Mouse (Mus musculus): ENCODE measurements at regions not wholly inside any gene's neighbourhood (a gene's known extent, or its start where the extent isn't known, plus 50 kb on each side); places are given as distances from the start of the nearest gene placed in this dataset.
A peak's percentile ranks its signal among the peaks of the same experiment; 100 is the strongest.
"Not testable (repeated sequence)": the region's sequence is repeated elsewhere in the genome, so short reads cannot be mapped to it uniquely, and the experiment has no call there.

- H3K36me3 ChIP-seq (ENCODE audit: control insufficient read depth, insufficient read depth, low read length) = no peaks in the 10 kb centered on the region
- 77% methylated on average over 7 of the region's 7 CpGs for WGBS
- H3K27me3 ChIP-seq (ENCODE audit: control insufficient read depth, insufficient read depth, low read length) = no peaks in the 10 kb centered on the region
- H3K27ac ChIP-seq (replicated peaks in 1 of 2; ENCODE audit: control insufficient read depth in 1 of 2, insufficient read depth in 1 of 2, low read depth in 2 of 2, low read length in 2 of 2) = no peak overlapping the region
- no peak for ATAC-seq (ENCODE audit: insufficient number of reproducible peaks, insufficient read depth, low FRiP score, low read depth)
- H3K4me3 ChIP-seq (ENCODE audit: control insufficient read depth in 1 of 2, insufficient read depth in 1 of 2, low read depth in 1 of 2, low read length in 2 of 2) = no peak overlapping the region
- H3K4me1 ChIP-seq (ENCODE audit: control insufficient read depth in 2 of 2, insufficient read depth in 2 of 2, low read length in 2 of 2) = no peaks in the 10 kb centered on the region
- H3K9ac ChIP-seq (ENCODE audit: low read length) = no peak overlapping the region
- H3K9me3 ChIP-seq (ENCODE audit: control insufficient read depth, low read length) = no peaks in the 10 kb centered on the region
- no peak overlapping the region for H3K4me2 ChIP-seq (ENCODE audit: low read length)
Measured at GRCm38 (mm10) chr1:161728546-161729206, 59.6 kb downstream of the Fasl start.

GRCm38 (mm10) chr1:161727357-161727756 is 60.9 kb downstream of the Fasl start:
- not testable (repeated sequence) for H3K4me3 ChIP-seq (ENCODE audit: control insufficient read depth in 1 of 2, insufficient read depth in 1 of 2, low read depth in 1 of 2, low read length in 2 of 2); H3K4me2 ChIP-seq (ENCODE audit: low read length); ATAC-seq (ENCODE audit: insufficient number of reproducible peaks, insufficient read depth, low FRiP score, low read depth); H3K27me3 ChIP-seq (ENCODE audit: control insufficient read depth, insufficient read depth, low read length); H3K9ac ChIP-seq (ENCODE audit: low read length); H3K27ac ChIP-seq (replicated peaks in 1 of 2; ENCODE audit: control insufficient read depth in 1 of 2, insufficient read depth in 1 of 2, low read depth in 2 of 2, low read length in 2 of 2); H3K4me1 ChIP-seq (ENCODE audit: control insufficient read depth in 2 of 2, insufficient read depth in 2 of 2, low read length in 2 of 2); H3K36me3 ChIP-seq (ENCODE audit: control insufficient read depth, insufficient read depth, low read length); H3K9me3 ChIP-seq (ENCODE audit: control insufficient read depth, low read length)
- 85% methylated on average over 10 of the region's 27 CpGs for WGBS

DNA sequence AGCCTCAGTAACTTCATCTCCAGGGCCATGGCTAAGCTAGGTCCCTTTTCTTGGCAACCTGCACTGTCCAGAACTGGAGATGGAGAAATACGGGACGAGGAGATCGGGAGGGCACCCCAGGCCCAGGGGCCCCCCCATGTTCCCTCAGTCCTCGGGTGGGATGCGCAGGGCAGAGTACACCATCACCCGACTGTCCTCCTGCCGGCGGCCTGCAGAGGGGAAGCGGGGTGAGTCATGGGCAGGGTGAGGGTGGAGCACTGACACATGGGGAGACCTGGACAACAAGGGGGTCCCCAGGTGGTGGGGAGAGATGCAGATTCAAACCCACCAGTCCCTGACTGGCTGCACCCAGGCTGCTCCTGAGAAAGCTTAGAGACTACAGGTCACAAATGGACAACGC is 62.2 kb downstream of the Fasl start:
- not testable (repeated sequence) for H3K36me3 ChIP-seq (ENCODE audit: control insufficient read depth, insufficient read depth, low read length); H3K4me1 ChIP-seq (ENCODE audit: control insufficient read depth in 2 of 2, insufficient read depth in 2 of 2, low read length in 2 of 2); ATAC-seq (ENCODE audit: insufficient number of reproducible peaks, insufficient read depth, low FRiP score, low read depth); H3K9ac ChIP-seq (ENCODE audit: low read length); H3K9me3 ChIP-seq (ENCODE audit: control insufficient read depth, low read length); H3K27me3 ChIP-seq (ENCODE audit: control insufficient read depth, insufficient read depth, low read length); H3K27ac ChIP-seq (replicated peaks in 1 of 2; ENCODE audit: control insufficient read depth in 1 of 2, insufficient read depth in 1 of 2, low read depth in 2 of 2, low read length in 2 of 2); H3K4me3 ChIP-seq (ENCODE audit: control insufficient read depth in 1 of 2, insufficient read depth in 1 of 2, low read depth in 1 of 2, low read length in 2 of 2); H3K4me2 ChIP-seq (ENCODE audit: low read length)
- WGBS = no CpG with 5 or more reads among the region's 10 CpGs

GRCm38 (mm10) chr1:161719876-161720275 is 68.4 kb downstream of the Fasl start:
- no peak overlapping the region for H3K9ac ChIP-seq (ENCODE audit: low read length)
- no peaks in the 10 kb centered on the region for H3K27me3 ChIP-seq (ENCODE audit: control insufficient read depth, insufficient read depth, low read length)
- WGBS = 60% methylated on average over 3 of the region's 3 CpGs
- no peak overlapping the region for H3K4me3 ChIP-seq (ENCODE audit: control insufficient read depth in 1 of 2, insufficient read depth in 1 of 2, low read depth in 1 of 2, low read length in 2 of 2)
- H3K9me3 ChIP-seq (ENCODE audit: control insufficient read depth, low read length) = no peaks in the 10 kb centered on the region
- H3K4me1 ChIP-seq (ENCODE audit: control insufficient read depth in 2 of 2, insufficient read depth in 2 of 2, low read length in 2 of 2) = peaks cover 3 to 15% of the 10 kb centered on the region in 2 experiments
- H3K4me2 ChIP-seq (ENCODE audit: low read length) = no peak overlapping the region
- H3K36me3 ChIP-seq (ENCODE audit: control insufficient read depth, insufficient read depth, low read length) = no peaks in the 10 kb centered on the region
- no peak for ATAC-seq (ENCODE audit: insufficient number of reproducible peaks, insufficient read depth, low FRiP score, low read depth)
- H3K27ac ChIP-seq (replicated peaks in 1 of 2; ENCODE audit: control insufficient read depth in 1 of 2, insufficient read depth in 1 of 2, low read depth in 2 of 2, low read length in 2 of 2) = no peak overlapping the region

- Histone ChIP-seq H3K4me2 (ENCODE audit: low read length) (no peak overlapping the region), H3K27ac (replicated peaks in 1 of 2; ENCODE audit: control insufficient read depth in 1 of 2, insufficient read depth in 1 of 2, low read depth in 2 of 2, low read length in 2 of 2) (peak overlapping the region in 1 of 2 experiments; percentile 8; a peak in 1 of 4 replicates), H3K4me3 (ENCODE audit: control insufficient read depth in 1 of 2, insufficient read depth in 1 of 2, low read depth in 1 of 2, low read length in 2 of 2) (no peak overlapping the region), H3K9ac (ENCODE audit: low read length) (no peak overlapping the region), H3K4me1 (ENCODE audit: control insufficient read depth in 2 of 2, insufficient read depth in 2 of 2, low read length in 2 of 2) (peaks cover 7 to 21% of the 10 kb centered on the region in 2 experiments), H3K36me3 (ENCODE audit: control insufficient read depth, insufficient read depth, low read length) (no peaks in the 10 kb centered on the region), H3K27me3 (ENCODE audit: control insufficient read depth, insufficient read depth, low read length) (no peaks in the 10 kb centered on the region), H3K9me3 (ENCODE audit: control insufficient read depth, low read length) (no peaks in the 10 kb centered on the region)
- ATAC-seq (ENCODE audit: insufficient number of reproducible peaks, insufficient read depth, low FRiP score, low read depth) = peak; percentile 50; the same call in 1 of the 2 replicates
- WGBS = 16% methylated on average over 5 of the region's 5 CpGs
Measured at GRCm38 (mm10) chr1:161718254-161718653, 70.0 kb downstream of the Fasl start.

DNA sequence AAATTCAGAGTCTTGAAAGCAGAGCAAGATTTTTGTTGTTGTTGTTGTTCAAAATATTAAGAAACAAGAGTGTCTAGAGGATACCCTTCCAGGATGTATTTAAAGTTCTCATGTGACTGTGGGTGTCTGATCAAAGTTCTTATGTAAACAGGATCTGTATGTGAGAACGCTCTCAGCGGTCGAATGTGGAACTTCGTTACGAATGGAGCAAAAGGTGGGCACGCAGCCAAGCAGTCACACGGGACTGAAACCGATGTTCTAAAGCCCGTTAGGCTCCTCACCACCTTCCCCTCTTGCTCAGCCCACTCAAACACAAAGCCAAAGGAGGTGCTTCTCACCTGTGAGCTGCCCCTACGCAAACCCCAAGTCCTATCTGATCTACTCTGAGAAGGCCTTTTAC is 75.4 kb downstream of the Fasl start:
- Histone ChIP-seq H3K4me3 (ENCODE audit: control insufficient read depth in 1 of 2, insufficient read depth in 1 of 2, low read depth in 1 of 2, low read length in 2 of 2) (no peak overlapping the region), H3K27me3 (ENCODE audit: control insufficient read depth, insufficient read depth, low read length) (no peaks in the 10 kb centered on the region), H3K9ac (ENCODE audit: low read length) (no peak overlapping the region), H3K27ac (replicated peaks in 1 of 2; ENCODE audit: control insufficient read depth in 1 of 2, insufficient read depth in 1 of 2, low read depth in 2 of 2, low read length in 2 of 2) (peak overlapping the region in 1 of 2 experiments; percentile 53; a peak in 2 of 4 replicates), H3K4me2 (ENCODE audit: low read length) (peak overlapping the region; percentile 57), H3K36me3 (ENCODE audit: control insufficient read depth, insufficient read depth, low read length) (no peaks in the 10 kb centered on the region), H3K4me1 (ENCODE audit: control insufficient read depth in 2 of 2, insufficient read depth in 2 of 2, low read length in 2 of 2) (peaks cover 8 to 25% of the 10 kb centered on the region in 2 experiments), H3K9me3 (ENCODE audit: control insufficient read depth, low read length) (no peaks in the 10 kb centered on the region)
- peak; percentile 50; the same call in 1 of the 2 replicates for ATAC-seq (ENCODE audit: insufficient number of reproducible peaks, insufficient read depth, low FRiP score, low read depth)
- WGBS = 10% methylated on average over 10 of the region's 10 CpGs

GRCm38 (mm10) chr1:161712283-161712682 is 76.0 kb downstream of the Fasl start:
- no peaks in the 10 kb centered on the region for H3K36me3 ChIP-seq (ENCODE audit: control insufficient read depth, insufficient read depth, low read length)
- no peak for ATAC-seq (ENCODE audit: insufficient number of reproducible peaks, insufficient read depth, low FRiP score, low read depth)
- H3K27ac ChIP-seq (replicated peaks in 1 of 2; ENCODE audit: control insufficient read depth in 1 of 2, insufficient read depth in 1 of 2, low read depth in 2 of 2, low read length in 2 of 2) = peak overlapping the region; percentile 53 to 56; a peak in 2 of 4 replicates
- H3K9me3 ChIP-seq (ENCODE audit: control insufficient read depth, low read length) = no peaks in the 10 kb centered on the region
- no peak overlapping the region for H3K9ac ChIP-seq (ENCODE audit: low read length)
- H3K4me3 ChIP-seq (ENCODE audit: control insufficient read depth in 1 of 2, insufficient read depth in 1 of 2, low read depth in 1 of 2, low read length in 2 of 2) = no peak overlapping the region
- peak overlapping the region; percentile 57 for H3K4me2 ChIP-seq (ENCODE audit: low read length)
- H3K27me3 ChIP-seq (ENCODE audit: control insufficient read depth, insufficient read depth, low read length) = no peaks in the 10 kb centered on the region
- WGBS = 1% methylated on average over 3 of the region's 3 CpGs
- peaks cover 8 to 20% of the 10 kb centered on the region in 2 experiments for H3K4me1 ChIP-seq (ENCODE audit: control insufficient read depth in 2 of 2, insufficient read depth in 2 of 2, low read length in 2 of 2)

GRCm38 (mm10) chr1:161707049-161707448 is 81.2 kb downstream of the Fasl start:
- peaks cover 0 to 2% of the 10 kb centered on the region in 2 experiments; a peak in 2 of 4 replicates for H3K4me1 ChIP-seq (ENCODE audit: control insufficient read depth in 2 of 2, insufficient read depth in 2 of 2, low read length in 2 of 2)
- H3K9me3 ChIP-seq (ENCODE audit: control insufficient read depth, low read length) = no peaks in the 10 kb centered on the region
- H3K4me3 ChIP-seq (ENCODE audit: control insufficient read depth in 1 of 2, insufficient read depth in 1 of 2, low read depth in 1 of 2, low read length in 2 of 2) = no peak overlapping the region
- ATAC-seq (ENCODE audit: insufficient number of reproducible peaks, insufficient read depth, low FRiP score, low read depth) = no peak
- 74% methylated on average over 3 of the region's 3 CpGs for WGBS
- no peak overlapping the region for H3K4me2 ChIP-seq (ENCODE audit: low read length)
- H3K36me3 ChIP-seq (ENCODE audit: control insufficient read depth, insufficient read depth, low read length) = no peaks in the 10 kb centered on the region
- H3K27me3 ChIP-seq (ENCODE audit: control insufficient read depth, insufficient read depth, low read length) = no peaks in the 10 kb centered on the region
- H3K27ac ChIP-seq (replicated peaks in 1 of 2; ENCODE audit: control insufficient read depth in 1 of 2, insufficient read depth in 1 of 2, low read depth in 2 of 2, low read length in 2 of 2) = no peak overlapping the region
- H3K9ac ChIP-seq (ENCODE audit: low read length) = no peak overlapping the region

Measured in heart, embryonic 14.5 days (tissue).